7 mouse cellular contexts compared by ENCODE assay signal in genomic region chr9:44305466-44306079, GRCm38 (mm10). TPM values are rescaled to one million over a fixed set of nuclear protein-coding genes. Genes with fewer than 3 reads are reported as not detected.
DNase-seq lines count a peak whose midpoint lies in the region; ATAC-seq lines count a peak whose summit lies in the region.

Gene Hinfp (minus strand): TSS chr9:44305671.

- WGBS in embryonic facial prominence, embryonic 12.5 days = under 1% methylated on average over 54 of the region's 54 CpGs
- WGBS in limb, embryonic 11.5 days = under 1% methylated on average over 50 of the region's 54 CpGs
- 0% methylated on average over 54 of the region's 54 CpGs for WGBS in midbrain, embryonic 14.5 days

- H3K4me3 ChIP-seq in embryonic facial prominence, embryonic 12.5 days = peak within 1 kb of the TSS; percentile 92
- H3K4me3 ChIP-seq in limb, embryonic 11.5 days (ENCODE audit: low read depth, low read length) = peak within 1 kb of the TSS; percentile 98
- peak within 1 kb of the TSS; percentile 89 for H3K4me3 ChIP-seq in midbrain, embryonic 14.5 days (replicated peaks; ENCODE audit: low read depth, low read length)

- H3K4me2 ChIP-seq in embryonic facial prominence, embryonic 12.5 days (replicated peaks) = peak within 1 kb of the TSS; percentile 66
- H3K4me2 ChIP-seq in limb, embryonic 11.5 days (ENCODE audit: low read depth, severe bottlenecking) = peak within 1 kb of the TSS; percentile 79
- peak within 1 kb of the TSS; percentile 64 for H3K4me2 ChIP-seq in midbrain, embryonic 14.5 days (ENCODE audit: low read length)

- peak within 1 kb of the TSS; percentile 74 for H3K27ac ChIP-seq in embryonic facial prominence, embryonic 12.5 days
- H3K27ac ChIP-seq in limb, embryonic 11.5 days (replicated peaks; ENCODE audit: low read depth, low read length) = 0 out of 2 replicates have a peak within 1 kb of the TSS, but pooled peaks have one; percentile 32
- H3K27ac ChIP-seq in midbrain, embryonic 14.5 days (replicated peaks; ENCODE audit: low read depth, low read length) = peak within 1 kb of the TSS; percentile 86

- DNase-seq in adrenal gland, postnatal 25 days = peak; percentile 96
- DNase-seq in heart, adult 11 months = peak; percentile 100
- DNase-seq in kidney, adult 18-20 months = peak; percentile 97
- peak; percentile 99 for DNase-seq in limb, embryonic 11.5 days (ENCODE audit: low spot score)
- DNase-seq in midbrain, embryonic 14.5 days = peak; percentile 100
- DNase-seq in spleen, adult 18-20 months = peak; percentile 93 to 98

- peaks cover 20% of the 10 kb centered on the region for H3K36me3 ChIP-seq in embryonic facial prominence, embryonic 12.5 days
- H3K36me3 ChIP-seq in limb, embryonic 11.5 days (ENCODE audit: control insufficient read depth, insufficient read depth, low read length) = peaks cover 4% of the 10 kb centered on the region; the same call in 1 of the 2 replicates
- peaks cover 24% of the 10 kb centered on the region for H3K36me3 ChIP-seq in midbrain, embryonic 14.5 days (ENCODE audit: control insufficient read depth, insufficient read depth, low read length)

- H3K9me3 ChIP-seq in embryonic facial prominence, embryonic 12.5 days = no peaks in the 10 kb centered on the region
- H3K9me3 ChIP-seq in limb, embryonic 11.5 days (ENCODE audit: control insufficient read depth, low read length) = no peaks in the 10 kb centered on the region
- H3K9me3 ChIP-seq in midbrain, embryonic 14.5 days (ENCODE audit: control insufficient read depth, low read length) = no peaks in the 10 kb centered on the region

- peaks cover 12% of the 10 kb centered on the region for H3K4me1 ChIP-seq in embryonic facial prominence, embryonic 12.5 days
- peaks cover 2% of the 10 kb centered on the region; the same call in 1 of the 2 replicates for H3K4me1 ChIP-seq in limb, embryonic 11.5 days (ENCODE audit: control insufficient read depth, insufficient read depth, low read length)
- H3K4me1 ChIP-seq in midbrain, embryonic 14.5 days (ENCODE audit: control insufficient read depth, insufficient read depth, low read length) = peaks cover 5% of the 10 kb centered on the region

- H3K27me3 ChIP-seq in embryonic facial prominence, embryonic 12.5 days = no peaks in the 10 kb centered on the region
- H3K27me3 ChIP-seq in limb, embryonic 11.5 days (ENCODE audit: control insufficient read depth, insufficient read depth, low read length) = no peaks in the 10 kb centered on the region
- no peaks in the 10 kb centered on the region for H3K27me3 ChIP-seq in midbrain, embryonic 14.5 days (ENCODE audit: control insufficient read depth, insufficient read depth, low read length)

- peak; percentile 99 for ATAC-seq in embryonic facial prominence, embryonic 12.5 days (ENCODE audit: insufficient number of reproducible peaks, insufficient read depth, low FRiP score, low TSS enrichment)
- peak; percentile 98 for ATAC-seq in limb, embryonic 11.5 days (ENCODE audit: insufficient number of reproducible peaks, low FRiP score, low TSS enrichment, low read depth)
- peak; percentile 98 for ATAC-seq in midbrain, embryonic 14.5 days (ENCODE audit: low FRiP score, low TSS enrichment)

- peak within 1 kb of the TSS; percentile 86 for H3K9ac ChIP-seq in embryonic facial prominence, embryonic 12.5 days
- H3K9ac ChIP-seq in limb, embryonic 11.5 days (ENCODE audit: low read length) = peak within 1 kb of the TSS; percentile 79
- H3K9ac ChIP-seq in midbrain, embryonic 14.5 days (replicated peaks; ENCODE audit: low read length) = peak within 1 kb of the TSS; percentile 85

RNA-seq across cellular contexts. Expression of gene Hinfp, which starts in this region (rescaled TPM):
- total RNA-seq in adrenal gland, postnatal 25 days (2021) = 23.6 and 29.3 TPM in 2 replicates
- 26.5 and 28.5 TPM in 2 replicates for polyA plus RNA-seq in embryonic facial prominence, embryonic 12.5 days (2016; fragmentation: Nextera tagmentation; extraction: Ambion mirVana)
- 19.5 and 28.4 TPM in 2 replicates for polyA plus RNA-seq in limb, embryonic 11.5 days (2014; fragmentation: Nextera tagmentation; extraction: Ambion mirVana)
- polyA plus RNA-seq in midbrain, embryonic 14.5 days (2014; fragmentation: Nextera tagmentation; extraction: Ambion mirVana) = 15.9 and 24.7 TPM in 2 replicates

Comparison
In these comparisons a context has a peak if more than half of its experiments do, and no peak if none do; other contexts are left out.
1. Peak in every context shown above with its lines: DNase-seq, ATAC-seq, H3K4me3 ChIP-seq and H3K27ac ChIP-seq.
2. H3K27ac ChIP-seq: peak in every context shown above with its lines; median percentile 86 in midbrain, embryonic 14.5 days; 74 in embryonic facial prominence, embryonic 12.5 days; 32 in limb, embryonic 11.5 days.